Mouse (Mus musculus): ENCODE measurements at regions not wholly inside any gene's neighbourhood (a gene's known extent, or its start where the extent isn't known, plus 50 kb on each side); places are given as distances from the start of the nearest gene placed in this dataset.

GRCm38 (mm10) chr6:117032042-117032746 is 136.1 kb upstream of the Cxcl12 start:
- Histone ChIP-seq H3K9me3 (no peaks in the 10 kb centered on the region), H3K27me3 (no peaks in the 10 kb centered on the region), H3K4me2 (no peak overlapping the region), H3K27ac (replicated peaks) (no peak overlapping the region), H3K4me1 (replicated peaks) (no peaks in the 10 kb centered on the region), H3K36me3 (no peaks in the 10 kb centered on the region), H3K9ac (no peak overlapping the region), H3K4me3 (no peak overlapping the region)
- peak; percentile 66; the same call in 1 of the 2 replicates for ATAC-seq (ENCODE audit: low FRiP score, low read depth)
- whole genome bisulfite sequencing: 59% methylated on average over 8 of the region's 8 CpGs

- no peak overlapping the region for H3K4me2 ChIP-seq
- H3K9me3 ChIP-seq: no peaks in the 10 kb centered on the region
- H3K4me1 ChIP-seq (replicated peaks): no peaks in the 10 kb centered on the region
- no peaks in the 10 kb centered on the region for H3K27me3 ChIP-seq
- no peak overlapping the region for H3K4me3 ChIP-seq
- no peak overlapping the region for H3K27ac ChIP-seq (replicated peaks)
- no peak overlapping the region for H3K9ac ChIP-seq
- 87% methylated on average over 2 of the region's 2 CpGs for WGBS
- no peak for ATAC-seq (ENCODE audit: low FRiP score, low read depth)
- no peaks in the 10 kb centered on the region for H3K36me3 ChIP-seq
Observed at GRCm38 (mm10) chr6:117043744-117044143, 124.6 kb upstream of the Cxcl12 start.

DNA sequence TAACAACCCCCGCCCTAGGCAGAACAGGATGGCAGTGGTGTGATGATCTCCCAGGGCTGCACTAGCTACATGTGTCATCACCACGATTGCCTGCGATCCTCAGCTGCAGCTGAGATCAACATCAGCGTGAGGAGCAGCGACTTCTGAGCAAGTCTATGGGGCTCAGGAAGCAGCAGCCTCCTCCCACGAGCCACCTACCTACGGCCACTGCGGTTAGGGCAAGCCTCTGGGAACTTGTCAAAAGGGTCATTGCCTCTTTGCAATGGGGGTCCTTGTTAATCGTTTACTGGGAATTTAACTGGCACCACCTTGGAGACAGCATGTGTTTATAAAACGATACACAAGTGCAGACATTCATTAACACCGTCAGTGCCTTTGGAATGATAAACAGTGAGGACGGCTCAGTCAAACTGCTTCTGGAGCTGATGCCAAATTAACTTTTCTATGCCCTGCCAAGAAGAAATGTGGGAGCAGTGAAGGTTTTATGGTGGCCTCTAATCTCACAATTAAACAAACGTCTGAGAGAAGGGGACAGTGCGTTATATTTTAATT is 118.8 kb upstream of the Cxcl12 start:
- H3K9ac ChIP-seq: no peak overlapping the region
- no peak for ATAC-seq (ENCODE audit: low FRiP score, low read depth)
- H3K27ac ChIP-seq (replicated peaks): no peak overlapping the region
- no peaks in the 10 kb centered on the region for H3K9me3 ChIP-seq
- H3K4me2 ChIP-seq: no peak overlapping the region
- H3K27me3 ChIP-seq: no peaks in the 10 kb centered on the region
- WGBS: 44% methylated on average over 14 of the region's 14 CpGs
- H3K36me3 ChIP-seq: no peaks in the 10 kb centered on the region
- no peak overlapping the region for H3K4me3 ChIP-seq
- peaks cover 8% of the 10 kb centered on the region for H3K4me1 ChIP-seq (replicated peaks)

GRCm38 (mm10) chr6:117060688-117061087 is 107.6 kb upstream of the Cxcl12 start:
- no peak overlapping the region for H3K4me3 ChIP-seq
- no peaks in the 10 kb centered on the region for H3K27me3 ChIP-seq

GRCm38 (mm10) chr6:117067541-117068305 is 100.6 kb upstream of the Cxcl12 start:
- 72% methylated on average over 9 of the region's 9 CpGs for WGBS
- H3K4me3 ChIP-seq: no peak overlapping the region
- no peak overlapping the region for H3K27ac ChIP-seq (replicated peaks)
- H3K4me2 ChIP-seq: no peak overlapping the region
- H3K9ac ChIP-seq: no peak overlapping the region
- no peaks in the 10 kb centered on the region for H3K36me3 ChIP-seq
- no peaks in the 10 kb centered on the region for H3K4me1 ChIP-seq (replicated peaks)
- ATAC-seq (ENCODE audit: low FRiP score, low read depth): no peak
- no peaks in the 10 kb centered on the region for H3K9me3 ChIP-seq
- H3K27me3 ChIP-seq: no peaks in the 10 kb centered on the region

More at GRCm38 (mm10) chr6:117060688-117061087, 107.6 kb upstream of the Cxcl12 start:
- no peak for ATAC-seq (ENCODE audit: low FRiP score, low read depth)
- H3K4me2 ChIP-seq: no peak overlapping the region
- WGBS: 88% methylated on average over 3 of the region's 3 CpGs
- H3K9ac ChIP-seq: no peak overlapping the region
- H3K4me1 ChIP-seq (replicated peaks): no peaks in the 10 kb centered on the region
- H3K27ac ChIP-seq (replicated peaks): no peak overlapping the region
- no peaks in the 10 kb centered on the region for H3K9me3 ChIP-seq
- no peaks in the 10 kb centered on the region for H3K36me3 ChIP-seq

GRCm38 (mm10) chr6:117071311-117071710 is 97.0 kb upstream of the Cxcl12 start:
- H3K36me3 ChIP-seq: no peaks in the 10 kb centered on the region
- ATAC-seq (ENCODE audit: low FRiP score, low read depth): no peak
- WGBS: 65% methylated on average over 6 of the region's 6 CpGs
- no peaks in the 10 kb centered on the region for H3K27me3 ChIP-seq
- no peaks in the 10 kb centered on the region for H3K9me3 ChIP-seq
- no peak overlapping the region for H3K9ac ChIP-seq
- no peak overlapping the region for H3K4me3 ChIP-seq
- no peak overlapping the region for H3K4me2 ChIP-seq
- H3K27ac ChIP-seq (replicated peaks): no peak overlapping the region
- no peaks in the 10 kb centered on the region for H3K4me1 ChIP-seq (replicated peaks)

GRCm38 (mm10) chr6:117071857-117072256 is 96.5 kb upstream of the Cxcl12 start:
- H3K27ac ChIP-seq (replicated peaks): no peak overlapping the region
- H3K27me3 ChIP-seq: no peaks in the 10 kb centered on the region
- no peaks in the 10 kb centered on the region for H3K4me1 ChIP-seq (replicated peaks)
- H3K4me3 ChIP-seq: no peak overlapping the region
- H3K4me2 ChIP-seq: no peak overlapping the region
- no peaks in the 10 kb centered on the region for H3K9me3 ChIP-seq
- ATAC-seq (ENCODE audit: low FRiP score, low read depth): no peak
- WGBS: 80% methylated on average over 8 of the region's 8 CpGs
- H3K36me3 ChIP-seq: no peaks in the 10 kb centered on the region
- H3K9ac ChIP-seq: no peak overlapping the region

DNA sequence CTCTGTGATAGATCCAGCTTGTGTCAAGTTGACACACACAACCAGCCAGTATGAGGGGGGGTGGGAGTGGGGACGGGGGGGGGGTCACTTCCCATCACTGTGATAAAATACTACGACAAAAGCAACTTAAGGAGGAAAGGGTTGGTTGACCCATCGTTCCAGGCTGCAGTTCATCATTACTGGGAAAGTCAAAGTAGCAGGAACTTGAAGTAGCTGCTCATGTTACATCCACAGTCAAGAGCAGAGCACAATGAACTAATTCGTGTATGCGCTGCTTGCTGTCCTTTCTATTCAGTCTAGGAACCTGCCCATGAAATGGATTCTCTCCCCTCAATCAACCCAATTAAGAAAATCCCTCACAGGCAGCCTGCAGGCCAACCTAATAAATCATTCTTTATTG is 88.8 kb upstream of the Cxcl12 start:
- no peaks in the 10 kb centered on the region for H3K27me3 ChIP-seq
- H3K9ac ChIP-seq: no peak overlapping the region
- H3K4me2 ChIP-seq: no peak overlapping the region
- no peak overlapping the region for H3K4me3 ChIP-seq
- no peaks in the 10 kb centered on the region for H3K36me3 ChIP-seq
- no peak for ATAC-seq (ENCODE audit: low FRiP score, low read depth)
- H3K4me1 ChIP-seq (replicated peaks): 0 out of 2 replicates have a peak, but pooled peaks cover 4% of the 10 kb centered on the region
- no peaks in the 10 kb centered on the region for H3K9me3 ChIP-seq
- WGBS: 55% methylated on average over 5 of the region's 5 CpGs
- no peak overlapping the region for H3K27ac ChIP-seq (replicated peaks)

DNA sequence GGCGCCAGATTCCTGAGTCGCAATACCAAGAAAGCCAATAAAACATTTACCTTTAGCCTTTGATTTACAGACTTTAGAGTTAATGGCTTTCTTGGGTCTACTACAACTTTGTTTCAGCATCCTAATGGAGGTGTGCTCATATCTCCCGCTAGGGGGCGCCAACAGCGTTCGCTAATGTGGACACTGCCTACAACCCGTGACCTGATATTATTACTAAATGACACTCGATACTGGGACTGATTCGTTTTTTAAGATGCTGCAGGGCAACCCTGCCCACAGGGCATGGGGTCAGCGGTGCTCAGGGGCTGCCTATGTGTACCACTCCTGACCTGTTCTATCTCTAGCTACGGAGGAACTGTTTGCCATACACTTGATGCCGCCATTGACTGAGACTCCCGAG is 87.4 kb upstream of the Cxcl12 start:
- no peak overlapping the region for H3K4me2 ChIP-seq
- no peak overlapping the region for H3K4me3 ChIP-seq
- WGBS: 47% methylated on average over 13 of the region's 13 CpGs
- H3K27ac ChIP-seq (replicated peaks): no peak overlapping the region
- no peaks in the 10 kb centered on the region for H3K27me3 ChIP-seq
- H3K36me3 ChIP-seq: no peaks in the 10 kb centered on the region
- H3K4me1 ChIP-seq (replicated peaks): peaks cover 5% of the 10 kb centered on the region; the same call in 1 of the 2 replicates
- H3K9me3 ChIP-seq: no peaks in the 10 kb centered on the region
- H3K9ac ChIP-seq: no peak overlapping the region
- no peak for ATAC-seq (ENCODE audit: low FRiP score, low read depth)

DNA sequence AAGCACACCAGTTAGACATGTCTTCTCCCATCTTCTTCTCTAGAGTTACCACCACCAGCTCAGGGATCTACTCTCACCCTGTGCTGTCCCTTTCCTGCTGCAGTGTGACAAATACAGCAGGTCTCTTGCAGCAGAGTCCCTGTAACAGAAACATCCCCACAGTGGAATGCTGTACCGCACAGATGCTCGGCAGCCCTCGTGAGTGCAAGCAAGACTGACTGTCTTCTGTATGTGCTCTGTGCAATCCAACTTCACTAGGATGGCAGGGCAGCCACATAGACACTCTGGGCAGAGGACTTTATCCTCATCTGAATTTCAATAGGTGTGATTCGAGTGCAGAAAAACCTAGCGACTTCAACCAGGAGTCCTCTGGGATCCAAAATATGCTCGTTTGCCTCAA is 84.1 kb upstream of the Cxcl12 start:
- WGBS: 46% methylated on average over 6 of the region's 6 CpGs
- no peak for ATAC-seq (ENCODE audit: low FRiP score, low read depth)
- no peaks in the 10 kb centered on the region for H3K27me3 ChIP-seq
- no peak overlapping the region for H3K4me3 ChIP-seq
- H3K9me3 ChIP-seq: no peaks in the 10 kb centered on the region
- H3K27ac ChIP-seq (replicated peaks): peak overlapping the region; percentile 19; the same call in 1 of the 2 replicates
- H3K4me1 ChIP-seq (replicated peaks): peaks cover 5% of the 10 kb centered on the region; the same call in 1 of the 2 replicates
- H3K9ac ChIP-seq: no peak overlapping the region
- no peaks in the 10 kb centered on the region for H3K36me3 ChIP-seq
- H3K4me2 ChIP-seq: peak overlapping the region; percentile 21; the same call in 1 of the 2 replicates

DNA sequence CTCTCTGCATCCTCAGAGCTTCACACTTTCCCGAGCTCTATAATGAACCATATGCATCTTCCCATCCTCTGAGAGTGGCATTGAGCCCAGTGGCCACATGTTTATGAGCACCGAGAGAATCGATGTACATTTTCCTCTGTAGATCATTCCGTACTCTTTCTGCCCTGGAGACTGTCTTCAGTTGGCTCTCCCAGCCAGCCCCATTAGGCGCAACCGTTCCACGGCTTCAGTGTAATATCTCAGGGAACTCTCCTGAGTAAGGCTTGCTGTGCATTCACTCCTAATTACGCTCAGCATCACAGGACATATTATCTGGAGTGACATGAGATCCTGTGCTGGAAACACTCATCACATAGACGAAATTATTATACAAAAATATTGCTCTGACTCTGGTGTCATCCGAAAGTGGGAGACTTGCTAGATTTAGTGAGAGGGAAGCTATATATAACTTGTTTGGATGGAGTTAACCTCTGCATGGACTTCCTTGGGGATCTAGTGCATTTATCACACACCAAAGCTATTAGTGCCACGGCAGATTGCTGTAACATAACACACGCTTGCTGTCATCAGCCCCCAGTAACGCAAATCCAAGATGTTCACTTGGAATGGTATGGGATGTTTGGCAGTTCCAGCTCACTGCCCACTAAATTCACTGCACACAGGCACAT is 83.4 kb upstream of the Cxcl12 start:
- ATAC-seq (ENCODE audit: low FRiP score, low read depth): peak; percentile 54; the same call in 1 of the 2 replicates
- no peaks in the 10 kb centered on the region for H3K27me3 ChIP-seq
- no peaks in the 10 kb centered on the region for H3K36me3 ChIP-seq
- H3K9me3 ChIP-seq: no peaks in the 10 kb centered on the region
- WGBS: 55% methylated on average over 13 of the region's 13 CpGs
- H3K9ac ChIP-seq: no peak overlapping the region
- H3K4me2 ChIP-seq: peak overlapping the region; percentile 21
- H3K4me3 ChIP-seq: no peak overlapping the region
- peaks cover 5% of the 10 kb centered on the region; the same call in 1 of the 2 replicates for H3K4me1 ChIP-seq (replicated peaks)
- peak overlapping the region; percentile 19; the same call in 1 of the 2 replicates for H3K27ac ChIP-seq (replicated peaks)

- no peak overlapping the region for H3K4me3 ChIP-seq
- no peak for ATAC-seq (ENCODE audit: low FRiP score, low read depth)
- no peak overlapping the region for H3K27ac ChIP-seq (replicated peaks)
- 87% methylated on average over 6 of the region's 6 CpGs for WGBS
- no peak overlapping the region for H3K9ac ChIP-seq
- H3K9me3 ChIP-seq: no peaks in the 10 kb centered on the region
- H3K4me2 ChIP-seq: no peak overlapping the region
- H3K4me1 ChIP-seq (replicated peaks): no peaks in the 10 kb centered on the region
- no peaks in the 10 kb centered on the region for H3K27me3 ChIP-seq
- no peaks in the 10 kb centered on the region for H3K36me3 ChIP-seq
Observed at GRCm38 (mm10) chr6:117094742-117095141, 73.6 kb upstream of the Cxcl12 start.

All from hindbrain, embryonic 15.5 days (tissue).